Mouse (Mus musculus): Measurements from ENCODE around the gene Lsm4. TPM values are rescaled to one million over a fixed set of nuclear protein-coding genes. Genes with fewer than 3 reads are reported as not detected.
A peak's percentile ranks its signal among the peaks of the same experiment; 100 is the strongest.

Gene Lsm4
- polyA plus RNA-seq, 1 experiment = 159 TPM

DNA sequence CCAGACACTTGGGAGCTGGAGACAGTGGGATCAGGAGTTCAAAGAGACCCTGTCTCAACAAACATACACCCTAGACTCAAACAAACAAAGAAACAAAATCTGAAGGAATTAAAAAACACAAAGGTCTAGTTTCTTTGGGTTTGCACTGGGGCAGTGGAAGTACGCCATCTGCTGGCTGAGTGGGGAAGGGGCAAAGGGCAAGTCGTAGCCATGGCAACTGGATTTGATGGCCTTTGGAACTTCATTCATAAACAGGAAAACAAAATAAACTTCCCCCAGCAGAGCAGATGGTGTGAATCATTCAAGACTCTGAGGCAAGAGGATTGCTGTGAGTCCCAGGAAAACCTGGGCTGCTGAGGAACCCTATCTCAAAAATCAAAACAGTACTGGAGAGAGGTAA, 19.8 kb upstream of the Lsm4 start:
- no peak for TF ChIP-seq POLR2A (IDR thresholded peaks at IDR 0.05; ENCODE audit: borderline replicate concordance, extremely low read depth, insufficient read depth, insufficient read length, poor library complexity, severe bottlenecking)
- TF ChIP-seq CTCF (IDR thresholded peaks at IDR 0.05; ENCODE audit: borderline replicate concordance, extremely low read depth, insufficient read depth, insufficient read length) = peak; percentile 65
- DNase-seq (ENCODE audit: low read depth) = peak; percentile 49

DNA sequence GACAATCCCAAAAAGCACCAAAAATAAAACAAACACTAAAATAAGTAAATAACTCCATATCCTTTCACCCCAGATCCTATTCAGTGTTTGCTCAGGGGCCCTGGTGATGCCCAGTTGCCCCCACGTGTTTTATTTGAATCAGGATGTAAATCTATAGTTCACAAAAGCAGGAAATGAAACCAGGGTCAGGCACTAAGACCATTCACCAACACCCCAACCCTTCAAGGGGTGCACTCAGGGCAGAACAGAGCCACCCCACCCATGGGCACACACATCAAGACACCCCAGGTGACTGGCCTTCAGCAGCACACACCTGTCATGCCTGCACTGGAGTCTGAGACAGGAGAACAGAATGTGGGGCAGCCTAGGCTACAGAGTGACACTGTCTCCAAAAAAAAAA, 18.9 kb upstream of the Lsm4 start:
- no peak for TF ChIP-seq CTCF (IDR thresholded peaks at IDR 0.05; ENCODE audit: borderline replicate concordance, extremely low read depth, insufficient read depth, insufficient read length)
- TF ChIP-seq POLR2A (IDR thresholded peaks at IDR 0.05; ENCODE audit: borderline replicate concordance, extremely low read depth, insufficient read depth, insufficient read length, poor library complexity, severe bottlenecking) = no peak
- no peak for DNase-seq (ENCODE audit: low read depth)

DNA sequence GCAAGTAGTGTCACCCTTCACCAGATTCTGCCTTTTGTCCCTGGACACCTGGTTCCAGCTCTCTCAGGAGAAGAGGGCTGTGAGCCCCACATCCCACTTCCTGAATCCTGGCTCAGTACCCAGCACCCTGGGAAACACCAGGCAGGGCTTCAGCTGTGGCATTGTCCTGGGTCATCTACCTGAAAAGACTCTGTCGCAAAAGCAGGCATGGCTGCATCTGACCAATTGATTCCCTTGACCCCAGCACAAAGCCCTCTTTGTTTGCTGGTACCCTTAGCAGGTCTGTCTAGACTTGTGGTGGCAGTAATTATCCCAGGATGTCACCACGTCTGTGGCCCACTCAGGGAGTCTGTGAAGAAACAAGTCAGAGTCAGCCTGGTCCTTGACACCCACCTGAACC, 17.6 kb upstream of the Lsm4 start:
- DNase-seq (ENCODE audit: low read depth) = peak; percentile 40
- TF ChIP-seq POLR2A (IDR thresholded peaks at IDR 0.05; ENCODE audit: borderline replicate concordance, extremely low read depth, insufficient read depth, insufficient read length, poor library complexity, severe bottlenecking) = no peak
- no peak for TF ChIP-seq CTCF (IDR thresholded peaks at IDR 0.05; ENCODE audit: borderline replicate concordance, extremely low read depth, insufficient read depth, insufficient read length)

DNA sequence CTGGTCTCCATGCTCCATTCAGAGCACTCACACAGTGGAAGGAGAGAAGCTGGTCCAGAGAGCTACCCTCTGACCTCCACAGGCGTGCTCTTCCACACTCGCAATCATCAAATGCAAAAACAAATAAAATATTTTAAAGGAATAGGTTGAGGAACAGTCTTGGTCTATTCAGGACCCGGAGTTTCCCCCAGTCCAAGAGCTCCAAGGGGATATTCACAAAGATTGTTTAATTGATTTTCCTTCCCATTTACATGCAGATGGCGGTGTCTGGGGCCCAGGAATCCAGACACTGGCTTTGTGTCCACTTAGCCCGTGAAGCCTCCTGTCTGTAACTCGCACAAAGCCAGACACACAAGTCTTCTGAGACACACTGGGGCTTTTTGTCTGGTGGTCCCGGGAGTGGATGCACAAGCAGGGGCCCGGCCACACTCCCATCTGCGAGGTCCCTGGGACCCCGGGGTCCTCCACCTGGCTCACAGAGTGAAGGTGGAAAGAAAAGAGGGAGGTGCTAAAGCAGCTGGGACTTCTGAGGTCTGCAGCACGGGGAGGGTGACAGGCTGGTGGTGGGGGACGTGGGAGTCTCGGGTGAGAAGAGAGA, 16.8 kb upstream of the Lsm4 start:
- TF ChIP-seq POLR2A (IDR thresholded peaks at IDR 0.05; ENCODE audit: borderline replicate concordance, extremely low read depth, insufficient read depth, insufficient read length, poor library complexity, severe bottlenecking) (no peak), CTCF (IDR thresholded peaks at IDR 0.05; ENCODE audit: borderline replicate concordance, extremely low read depth, insufficient read depth, insufficient read length) (no peak)
- DNase-seq (ENCODE audit: low read depth) = peak; percentile 93

DNA sequence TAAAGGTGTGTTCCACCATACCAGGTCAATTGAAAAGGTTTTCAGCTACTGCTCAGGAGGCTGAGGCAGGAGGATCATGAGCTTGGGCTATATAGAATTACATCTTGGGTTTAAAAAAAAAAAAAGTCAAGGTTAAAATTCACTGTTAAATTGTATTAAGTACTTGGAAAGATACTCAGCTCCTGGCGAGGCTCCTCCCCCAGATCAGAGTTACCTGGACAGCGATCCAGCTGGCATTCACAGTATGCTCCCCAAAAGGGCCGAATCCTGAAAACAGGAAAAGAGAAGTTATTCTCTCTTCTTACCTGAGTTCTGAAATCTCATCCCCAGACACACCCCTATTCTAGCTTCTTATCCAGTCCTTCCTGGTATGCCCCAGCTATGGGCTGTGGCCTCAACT, 15.8 kb upstream of the Lsm4 start:
- TF ChIP-seq POLR2A (IDR thresholded peaks at IDR 0.05; ENCODE audit: borderline replicate concordance, extremely low read depth, insufficient read depth, insufficient read length, poor library complexity, severe bottlenecking) (no peak), CTCF (IDR thresholded peaks at IDR 0.05; ENCODE audit: borderline replicate concordance, extremely low read depth, insufficient read depth, insufficient read length) (no peak)
- DNase-seq (ENCODE audit: low read depth) = no peak

DNA sequence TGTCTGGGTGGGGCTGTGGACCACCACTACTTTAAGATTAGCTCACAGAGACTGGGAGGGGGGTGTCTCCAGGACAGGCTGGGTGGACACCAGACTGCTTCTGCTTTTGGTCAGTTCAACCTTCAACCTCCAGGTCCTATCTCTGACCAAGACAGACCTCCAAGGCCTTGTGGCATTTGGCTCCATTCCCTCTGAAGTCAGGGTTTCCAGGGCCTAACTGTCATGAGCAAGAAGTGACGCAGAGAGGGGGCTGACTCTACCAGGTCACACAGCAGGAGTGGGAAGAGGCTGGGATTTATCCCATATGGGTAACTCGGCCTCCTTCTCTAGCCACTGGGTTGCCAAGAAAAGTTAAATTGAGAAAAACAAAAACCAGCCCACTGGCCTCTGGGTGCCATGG, 15.3 kb upstream of the Lsm4 start:
- no peak for TF ChIP-seq POLR2A (IDR thresholded peaks at IDR 0.05; ENCODE audit: borderline replicate concordance, extremely low read depth, insufficient read depth, insufficient read length, poor library complexity, severe bottlenecking)
- TF ChIP-seq CTCF (IDR thresholded peaks at IDR 0.05; ENCODE audit: borderline replicate concordance, extremely low read depth, insufficient read depth, insufficient read length) = no peak
- no peak for DNase-seq (ENCODE audit: low read depth)

DNA sequence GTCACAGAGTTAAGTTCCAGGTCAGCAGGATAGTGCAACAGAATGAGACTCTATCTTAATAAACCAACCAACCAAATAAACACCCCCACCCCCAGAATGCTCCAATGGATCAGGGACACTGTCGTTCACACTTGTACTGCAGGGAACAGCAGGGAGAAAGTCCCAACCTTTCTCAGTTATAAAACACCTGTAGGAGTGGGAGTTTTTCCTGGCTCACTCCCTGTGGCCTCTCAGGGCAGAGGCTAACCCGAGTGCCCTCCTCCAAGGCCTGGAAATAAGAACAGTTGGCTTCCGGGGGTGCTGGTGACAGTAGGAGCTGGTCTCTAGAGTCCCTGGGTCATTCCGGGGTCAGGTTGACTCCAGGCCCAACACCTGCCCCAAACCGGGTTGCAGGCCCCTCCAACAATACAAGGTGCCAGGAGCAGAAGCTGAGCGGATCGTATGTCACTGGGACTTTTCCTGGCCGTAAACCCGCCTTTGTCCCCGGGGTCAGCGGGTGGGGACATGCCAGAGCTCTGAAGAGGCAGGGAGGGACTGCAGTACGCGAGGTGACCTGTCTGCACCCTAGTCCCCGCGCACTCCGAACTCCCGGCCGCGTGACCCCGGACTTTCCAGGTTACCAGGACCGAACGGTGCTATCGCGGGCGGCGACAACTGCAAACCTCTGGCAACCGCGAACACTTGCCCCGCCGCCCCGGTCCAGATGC, 14.0 kb upstream of the Lsm4 start:
- DNase-seq (ENCODE audit: low read depth) = no peak
- TF ChIP-seq POLR2A (IDR thresholded peaks at IDR 0.05; ENCODE audit: borderline replicate concordance, extremely low read depth, insufficient read depth, insufficient read length, poor library complexity, severe bottlenecking) (no peak), CTCF (IDR thresholded peaks at IDR 0.05; ENCODE audit: borderline replicate concordance, extremely low read depth, insufficient read depth, insufficient read length) (no peak)

DNA sequence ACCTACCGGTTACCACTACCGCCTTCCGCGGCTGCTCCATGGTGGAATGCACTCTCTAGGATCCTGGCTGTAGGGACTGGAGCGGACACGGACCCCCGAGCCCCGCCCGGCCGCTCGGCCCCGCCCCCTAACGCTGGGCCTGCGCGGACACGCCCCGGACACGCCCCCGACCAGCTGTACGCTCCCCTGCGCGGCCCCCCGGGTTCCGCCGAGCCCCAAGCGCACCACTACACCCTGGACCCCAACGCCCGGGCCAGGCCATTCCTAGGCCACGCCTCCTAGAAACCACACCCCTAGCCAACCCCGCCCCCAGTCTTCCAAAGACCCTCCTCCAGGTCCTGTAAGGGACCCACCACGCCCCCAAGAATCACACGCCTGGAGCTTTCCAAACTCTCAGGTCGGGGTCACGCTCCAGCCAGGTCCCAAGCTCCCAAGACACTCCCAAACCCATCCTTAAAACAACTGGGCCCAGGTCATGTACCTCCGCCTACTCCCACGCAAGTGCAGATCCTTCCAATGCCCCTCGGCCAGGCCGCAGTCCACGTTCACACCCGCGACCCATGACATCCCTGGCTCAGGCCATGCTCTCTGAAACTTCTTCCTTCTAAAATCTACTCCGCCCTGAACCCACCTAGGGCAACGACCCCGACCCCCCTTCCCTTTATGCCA, 13.3 kb upstream of the Lsm4 start:
- no peak; the same call in 1 of the 2 replicates for TF ChIP-seq POLR2A (IDR thresholded peaks at IDR 0.05; ENCODE audit: borderline replicate concordance, extremely low read depth, insufficient read depth, insufficient read length, poor library complexity, severe bottlenecking)
- no peak for TF ChIP-seq CTCF (IDR thresholded peaks at IDR 0.05; ENCODE audit: borderline replicate concordance, extremely low read depth, insufficient read depth, insufficient read length)
- peak; percentile 96 for DNase-seq (ENCODE audit: low read depth)

DNA sequence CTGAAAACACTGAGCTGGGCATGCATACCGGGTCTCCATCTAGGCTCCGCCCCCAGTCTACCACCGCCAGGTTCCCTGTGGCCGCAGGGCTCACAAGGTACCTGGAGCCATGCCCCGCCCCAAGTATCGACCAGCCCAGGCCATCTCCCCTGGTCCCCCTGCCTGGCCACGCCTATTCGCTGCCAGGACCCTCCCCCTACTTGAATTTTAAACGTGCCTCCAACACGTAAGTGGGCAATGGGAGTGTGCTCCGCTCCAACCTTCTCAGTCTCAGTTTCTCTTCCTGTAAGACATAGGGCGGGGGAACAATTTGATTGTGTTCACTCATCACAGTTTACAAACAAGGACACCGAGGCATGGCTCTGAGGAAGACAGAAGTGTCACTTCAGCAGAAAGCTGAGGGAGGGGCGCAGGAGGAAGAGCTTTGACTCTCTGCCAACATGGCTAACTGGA, 12.7 kb upstream of the Lsm4 start, which contains the start of gene Pgpep1:
Gene Pgpep1, minus strand, starts transcription at position 116 of the 453 bp plus-strand sequence.
- no peak for TF ChIP-seq CTCF (IDR thresholded peaks at IDR 0.05; ENCODE audit: borderline replicate concordance, extremely low read depth, insufficient read depth, insufficient read length)
- peak; percentile 59 for DNase-seq (ENCODE audit: low read depth)

DNA sequence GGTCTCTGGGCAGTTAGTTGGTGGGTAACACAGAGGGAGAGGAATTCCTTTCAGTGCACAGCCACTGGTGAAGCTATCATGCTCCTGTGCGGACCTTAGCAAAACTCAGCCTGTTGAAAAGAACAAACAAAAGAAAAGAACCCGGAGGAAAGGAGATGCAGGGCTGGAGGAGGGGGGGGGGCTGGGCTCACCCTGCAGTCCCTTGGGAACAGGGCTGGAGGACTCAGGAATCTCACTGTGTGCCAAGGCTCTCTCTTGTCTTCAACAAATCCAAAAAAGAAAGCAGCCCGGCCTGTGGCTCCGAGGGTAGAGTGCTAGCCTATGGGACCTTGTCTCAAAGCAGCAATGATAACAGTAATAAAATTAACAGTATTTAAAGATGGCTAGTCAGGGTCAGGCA, 9.4 kb upstream of the Lsm4 start:
- DNase-seq (ENCODE audit: low read depth) = peak; percentile 53
- no peak for TF ChIP-seq POLR2A (IDR thresholded peaks at IDR 0.05; ENCODE audit: borderline replicate concordance, extremely low read depth, insufficient read depth, insufficient read length, poor library complexity, severe bottlenecking)
- TF ChIP-seq CTCF (IDR thresholded peaks at IDR 0.05; ENCODE audit: borderline replicate concordance, extremely low read depth, insufficient read depth, insufficient read length) = no peak

DNA sequence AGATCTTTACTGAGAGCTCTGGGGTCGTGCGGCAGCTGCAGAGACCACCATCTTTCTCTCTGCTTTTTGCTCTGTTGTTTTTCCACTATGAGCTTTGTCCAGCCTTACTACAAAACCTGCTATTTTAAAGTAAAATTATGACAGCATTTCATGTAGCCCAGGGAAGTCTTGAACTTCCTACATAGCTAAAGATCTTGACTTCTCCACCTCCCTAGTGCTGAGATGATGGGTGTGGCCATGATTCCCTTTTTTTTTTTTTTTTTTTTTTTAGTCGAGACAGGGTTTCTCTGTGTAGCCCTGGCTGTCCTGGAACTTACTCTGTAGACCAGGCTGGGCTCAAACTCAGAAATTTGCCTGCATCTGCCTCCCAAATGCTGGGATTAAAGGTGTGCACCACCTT, 8.4 kb upstream of the Lsm4 start:
- DNase-seq (ENCODE audit: low read depth) = no peak
- TF ChIP-seq POLR2A (IDR thresholded peaks at IDR 0.05; ENCODE audit: borderline replicate concordance, extremely low read depth, insufficient read depth, insufficient read length, poor library complexity, severe bottlenecking) (no peak), CTCF (IDR thresholded peaks at IDR 0.05; ENCODE audit: borderline replicate concordance, extremely low read depth, insufficient read depth, insufficient read length) (no peak)

All from brain, embryonic 14.5 days (tissue).